Mouse (Mus musculus) ES-Bruce4 (cell line): ENCODE results near the gene Lmod2.

Experiments
- CTCF ChIP-seq: IDR thresholded peaks from one replicate; pipeline ENCODE4 v1.8.1; 2011; ENCODE audit warnings: low read depth, low read length
- EP300 ChIP-seq: IDR thresholded peaks from 2 replicates; pipeline ENCODE4 v1.6.1; 2011; ENCODE audit warnings: low read depth, low read length; ENCODE audit not compliant: insufficient read depth
- POLR2A ChIP-seq: IDR thresholded peaks from one replicate; pipeline ENCODE4 v1.8.1; 2011; ENCODE audit warnings: low read length; ENCODE audit not compliant: insufficient read depth

- TF ChIP-seq CTCF = no peak
- TF ChIP-seq POLR2A = no peak
- TF ChIP-seq EP300 = no peak
These were observed 21.9 kb downstream of the Lmod2 start for GRCm38 (mm10) chr6:24619285-24620045.
